Mouse (Mus musculus) frontal cortex, adult 2 months (tissue): ENCODE results near the gene Arhgef6. TPM values are rescaled to one million over a fixed set of nuclear protein-coding genes. Genes with fewer than 3 reads are reported as not detected.
A peak's percentile ranks its signal among the peaks of the same experiment; 100 is the strongest.

Source experiments
- DNase-seq, 2 experiments: peaks; one replicate each; pipeline ENCODE4 v3.0.0; 2022; ENCODE audit warnings: low spot score in 1 of 2; ENCODE audit errors: extremely low spot score in 1 of 2
- polyA plus RNA-seq: library from polyadenylated mRNA; depleted of rRNA; stranded (reverse); fragments of >200 nt; gene quantifications from 2 replicates; pipeline ENCODE4 v1.2.3, GENCODE M21; 2012

The Arhgef6 gene
- polyA plus RNA-seq, 1 experiment, result 37.9 TPM

- DNase-seq, result no peak
Observed at GRCm38 (mm10) chrX:57304784-57305287, 33.7 kb downstream of the Arhgef6 start.

- peak in 1 of 2 experiments; percentile 15 for DNase-seq
Observed at GRCm38 (mm10) chrX:57303188-57303878, 35.2 kb downstream of the Arhgef6 start.

- no peak for DNase-seq
Observed at GRCm38 (mm10) chrX:57298946-57299345, 39.6 kb downstream of the Arhgef6 start.

- DNase-seq, result no peak
Observed at GRCm38 (mm10) chrX:57288458-57288857, 50.1 kb downstream of the Arhgef6 start.

- no peak for DNase-seq
Observed at GRCm38 (mm10) chrX:57286281-57286680, 52.2 kb downstream of the Arhgef6 start.

GRCm38 (mm10) chrX:57282184-57282583 lies 56.3 kb downstream of the Arhgef6 start:
- no peak for DNase-seq

GRCm38 (mm10) chrX:57277560-57278335 lies 60.8 kb downstream of the Arhgef6 start:
- DNase-seq, result no peak

DNA sequence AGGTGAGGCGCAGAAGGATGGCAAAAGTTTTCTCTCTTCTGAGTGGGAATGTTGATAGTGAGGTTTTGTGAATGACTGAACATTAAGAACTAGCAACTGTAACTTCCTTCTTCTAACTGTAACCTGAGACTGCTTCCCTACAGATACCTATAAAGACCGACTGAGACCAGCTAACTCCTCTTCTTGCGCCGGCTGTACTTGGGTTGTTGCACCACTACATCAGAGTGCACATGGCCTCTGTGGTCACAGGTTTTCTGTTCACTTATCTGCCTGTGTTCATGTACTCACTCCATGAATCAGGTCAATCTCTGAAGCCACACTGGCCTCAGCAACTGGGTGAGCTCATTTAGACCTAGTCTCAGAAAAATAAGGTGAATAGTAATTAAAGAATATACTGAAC lies 75.0 kb downstream of the Arhgef6 start:
- no peak for DNase-seq

- peak; percentile 1 to 39 for DNase-seq
Observed at GRCm38 (mm10) chrX:57260744-57261143, 77.8 kb downstream of the Arhgef6 start.

DNA sequence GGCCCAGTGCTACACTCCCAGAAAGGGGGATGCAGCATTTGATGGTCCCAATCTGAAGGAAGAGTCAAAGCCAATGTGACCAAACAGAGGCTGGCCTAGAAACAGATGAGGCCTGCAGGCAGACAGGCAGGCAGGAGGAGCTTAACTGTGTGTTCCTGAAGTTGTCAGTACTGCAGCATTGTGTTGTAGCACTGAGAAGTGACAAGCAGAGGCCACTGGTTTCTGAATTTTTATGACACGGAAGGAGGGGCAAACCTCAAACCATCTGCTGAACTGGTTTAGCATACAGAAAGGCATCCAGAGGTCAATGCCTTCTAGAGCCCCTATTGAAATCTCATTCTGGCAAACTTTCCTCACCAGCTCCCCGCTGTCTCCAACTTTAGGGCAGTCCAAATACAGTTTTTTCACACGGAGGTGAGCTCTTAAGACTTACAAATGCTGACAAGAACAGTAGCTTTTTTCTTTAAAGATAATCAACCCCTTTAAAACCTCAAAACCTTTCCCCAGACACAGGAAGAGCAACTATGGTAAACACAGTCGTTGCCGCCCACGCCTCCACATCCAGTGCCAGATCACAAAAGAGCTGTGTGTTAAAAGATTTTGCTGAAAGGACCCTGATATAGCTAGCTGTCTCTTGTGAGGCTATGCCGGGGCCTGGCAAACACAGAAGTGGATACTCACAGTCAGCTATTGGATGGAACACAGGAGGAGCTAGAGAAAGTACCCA lies 85.0 kb downstream of the Arhgef6 start:
- no peak for DNase-seq

DNA sequence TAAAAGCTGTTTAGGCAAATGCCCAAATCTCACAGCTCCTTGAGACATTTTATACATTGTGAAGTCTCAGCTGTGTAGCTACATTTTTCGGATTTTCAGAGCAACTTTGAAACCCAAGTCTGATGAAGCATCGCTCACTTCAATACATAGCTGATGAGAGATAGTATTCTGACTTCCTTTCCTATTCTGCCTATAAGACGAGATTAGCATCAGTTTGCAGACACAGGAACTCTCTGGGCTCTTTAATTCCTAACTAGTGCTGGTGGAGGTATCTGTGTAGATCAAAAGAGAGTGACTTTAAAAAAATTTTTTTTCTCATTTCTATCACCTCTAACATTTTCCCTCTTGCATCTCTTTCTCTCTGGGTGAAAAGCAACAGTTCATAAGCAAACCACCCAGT lies 100.0 kb downstream of the Arhgef6 start:
- DNase-seq, result no peak

- no peak for DNase-seq
Observed at GRCm38 (mm10) chrX:57235982-57236381, 102.5 kb downstream of the Arhgef6 start.

DNA sequence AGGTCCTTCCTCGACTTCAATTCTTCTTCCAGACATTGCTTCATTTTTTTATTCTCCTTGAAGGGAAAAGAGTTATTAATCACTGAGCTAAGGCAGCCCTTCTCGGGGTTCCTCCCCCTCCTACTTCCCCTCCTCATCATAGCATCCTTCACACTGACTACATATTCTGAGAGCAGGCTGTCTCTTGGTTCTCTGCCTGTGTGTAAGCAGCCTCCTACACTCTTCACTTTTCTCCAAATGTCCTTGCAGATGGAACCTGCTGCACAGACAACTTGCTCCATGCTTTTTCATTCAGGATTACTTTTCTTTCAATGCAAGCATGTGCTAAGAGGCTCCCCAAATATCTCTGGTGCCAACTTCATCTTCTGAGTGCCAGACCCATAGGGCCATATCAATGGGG lies 104.9 kb downstream of the Arhgef6 start:
- DNase-seq, result peak; percentile 18 to 46

DNA sequence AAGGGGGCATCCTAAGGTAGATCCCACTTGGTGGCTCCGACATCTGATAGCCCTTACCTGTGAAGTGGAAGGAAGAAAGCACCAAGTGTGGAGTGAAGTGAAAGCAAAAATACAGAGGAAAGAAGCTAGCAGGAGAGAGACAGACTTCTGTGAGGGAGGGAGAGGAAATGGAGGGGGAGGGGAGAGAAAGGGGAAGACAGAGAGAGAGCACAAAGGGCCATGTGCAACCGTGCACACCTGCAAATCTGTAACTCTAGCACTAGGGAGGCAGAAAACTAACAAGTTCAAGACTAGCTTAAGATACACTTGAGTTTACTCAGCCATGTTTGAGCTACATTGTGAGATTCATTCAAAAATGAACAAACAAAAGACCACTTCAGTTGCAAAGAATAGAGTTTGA lies 110.4 kb downstream of the Arhgef6 start:
- no peak for DNase-seq

DNA sequence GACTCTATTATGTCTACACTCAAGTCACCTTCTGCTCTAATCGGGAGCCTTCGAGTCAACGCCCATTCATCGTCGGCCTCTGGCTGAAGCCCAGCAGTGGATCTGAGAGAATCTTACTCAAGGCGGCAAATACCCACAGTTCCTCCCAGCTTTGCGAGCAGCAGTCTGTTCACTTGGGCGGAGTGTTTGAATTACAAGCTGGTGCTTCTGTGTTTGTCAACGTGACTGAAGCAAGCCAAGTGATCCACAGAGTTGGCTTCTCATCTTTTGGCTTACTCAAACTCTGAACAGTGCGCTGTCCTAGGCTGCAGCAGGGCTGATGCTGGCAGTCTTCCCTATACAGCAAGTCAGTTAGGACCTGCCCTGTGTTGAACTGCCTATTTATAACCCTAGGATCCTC lies 115.2 kb downstream of the Arhgef6 start:
- peak; percentile 1 to 7 for DNase-seq

- DNase-seq, result no peak
Observed at GRCm38 (mm10) chrX:57221881-57222280, 116.6 kb downstream of the Arhgef6 start.

GRCm38 (mm10) chrX:57219563-57219962 lies 119.0 kb downstream of the Arhgef6 start:
- DNase-seq, result no peak

DNA sequence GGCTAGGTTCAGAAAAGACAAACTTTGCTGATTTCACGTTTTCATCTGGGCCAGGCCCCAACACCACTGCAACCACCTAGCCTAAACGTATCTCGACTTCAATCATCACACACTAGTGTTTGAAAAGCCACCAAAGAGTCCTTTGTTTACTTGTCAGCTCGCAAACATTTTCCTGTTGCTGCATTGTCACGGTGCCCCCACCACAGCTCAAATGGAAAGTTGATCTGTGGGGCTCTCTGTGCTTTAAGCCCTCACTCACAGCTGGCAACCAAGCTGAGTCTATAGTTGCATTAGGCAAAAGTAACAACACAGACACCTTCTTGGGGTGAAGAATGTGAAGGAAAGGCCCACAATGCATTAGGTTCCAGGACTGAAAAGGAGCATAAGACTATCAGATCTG lies 122.3 kb downstream of the Arhgef6 start:
- DNase-seq, result no peak

DNA sequence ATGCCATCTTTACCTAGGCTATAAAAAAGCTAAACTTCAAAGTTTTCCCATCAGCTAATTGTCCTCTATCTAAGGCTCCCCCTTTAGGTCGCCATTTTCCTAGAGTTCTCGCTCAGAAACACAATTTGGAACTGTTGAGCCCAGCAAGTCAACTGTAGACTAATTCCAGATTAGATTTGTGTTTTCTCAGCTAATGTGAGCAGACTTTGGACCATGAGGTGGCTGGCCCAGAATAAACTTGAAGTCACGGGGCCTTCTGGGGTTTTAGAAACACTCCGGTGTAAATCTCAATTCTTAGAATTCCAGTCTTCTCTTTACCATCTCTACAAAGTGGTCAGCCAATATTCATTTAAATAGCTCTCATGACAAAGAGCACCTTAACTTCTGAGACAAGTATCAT lies 123.0 kb downstream of the Arhgef6 start:
- DNase-seq, result no peak

DNA sequence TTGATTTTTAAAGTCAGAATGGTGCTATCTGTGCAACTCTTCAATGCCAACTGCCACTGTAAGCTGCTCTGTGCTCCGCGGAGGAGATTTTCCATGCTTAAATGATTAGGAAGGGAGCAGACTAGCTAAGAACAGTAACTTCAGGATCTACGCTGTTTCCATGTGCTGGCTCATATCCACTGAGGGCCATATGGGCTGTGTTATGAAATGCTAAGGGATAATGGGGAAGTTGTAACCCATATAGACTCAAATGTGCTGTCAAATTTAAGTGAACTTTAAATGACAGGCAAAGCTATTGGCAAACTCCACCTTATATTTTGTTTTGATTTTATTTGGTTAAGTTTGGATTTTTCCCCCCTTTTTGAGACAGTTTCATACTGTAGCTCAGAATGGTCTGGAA lies 125.7 kb downstream of the Arhgef6 start:
- no peak for DNase-seq

DNA sequence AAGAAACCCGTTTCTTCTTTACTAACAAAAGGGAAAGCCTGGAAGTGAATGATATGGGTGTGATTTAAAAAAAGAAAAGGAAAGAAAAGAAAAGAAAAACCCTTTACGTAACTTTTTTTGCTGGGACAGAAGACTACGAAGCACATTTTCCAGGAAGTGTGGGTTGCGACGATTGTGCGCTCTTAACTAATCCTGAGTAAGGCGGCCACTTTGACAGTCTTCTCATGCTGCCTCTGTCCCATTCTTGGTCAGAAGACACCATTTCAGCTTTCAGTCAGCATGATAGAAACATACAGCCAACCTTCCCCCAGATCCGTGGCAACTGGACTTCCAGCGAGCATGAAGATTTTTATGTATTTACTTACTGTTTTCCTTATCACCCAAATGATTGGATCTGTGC lies 126.7 kb downstream of the Arhgef6 start, which contains the start of gene Cd40lg:
TSS of gene Cd40lg (plus strand) at position 268 of the 400 bp plus-strand sequence.
- DNase-seq, result no peak
